Mouse (Mus musculus) thymus, postnatal 36 days (tissue): ENCODE data around the gene Nicn1.
A peak's percentile ranks its signal among the peaks of the same experiment; 100 is the strongest.

ENCODE experiments used
- DNase-seq, 2 experiments: peaks; one replicate each; pipeline ENCODE4 v3.0.0; 2022; ENCODE audit warnings: mixed read lengths in 2 of 2

Gene Nicn1

GRCm38 (mm10) chr9:108338886-108339781 lies 48.9 kb downstream of the Nicn1 start, which contains the start of gene Gpx1:
Gpx1 (plus strand) TSS chr9:108338903.
- peak; percentile 87 to 93 for DNase-seq

- peak; percentile 35 to 37 for DNase-seq
Measured at GRCm38 (mm10) chr9:108339886-108340257, 49.6 kb downstream of the Nicn1 start.

GRCm38 (mm10) chr9:108340258-108341138 lies 50.3 kb downstream of the Nicn1 start:
- DNase-seq, result peak; percentile 23 to 28

- no peak for DNase-seq
Measured at GRCm38 (mm10) chr9:108341139-108341475, 50.9 kb downstream of the Nicn1 start.

- DNase-seq, result peak in 1 of 2 experiments; percentile 6
Measured at GRCm38 (mm10) chr9:108341801-108342200, 51.6 kb downstream of the Nicn1 start.

- DNase-seq, result peak in 1 of 2 experiments; percentile 6
Measured at GRCm38 (mm10) chr9:108342301-108342831, 52.1 kb downstream of the Nicn1 start.

- DNase-seq, result no peak
Measured at GRCm38 (mm10) chr9:108343331-108343730, 53.1 kb downstream of the Nicn1 start.

GRCm38 (mm10) chr9:108343835-108344234 lies 53.6 kb downstream of the Nicn1 start:
- no peak for DNase-seq

- DNase-seq, result no peak
Measured at GRCm38 (mm10) chr9:108344471-108344870, 54.2 kb downstream of the Nicn1 start.
